Mouse (Mus musculus): ENCODE data around the gene Naaladl2. TPM values are rescaled to one million over a fixed set of nuclear protein-coding genes. Genes with fewer than 3 reads are reported as not detected.

The Naaladl2 gene
- polyA plus RNA-seq, 1 experiment from 2014 or later = 2.1 TPM

DNA sequence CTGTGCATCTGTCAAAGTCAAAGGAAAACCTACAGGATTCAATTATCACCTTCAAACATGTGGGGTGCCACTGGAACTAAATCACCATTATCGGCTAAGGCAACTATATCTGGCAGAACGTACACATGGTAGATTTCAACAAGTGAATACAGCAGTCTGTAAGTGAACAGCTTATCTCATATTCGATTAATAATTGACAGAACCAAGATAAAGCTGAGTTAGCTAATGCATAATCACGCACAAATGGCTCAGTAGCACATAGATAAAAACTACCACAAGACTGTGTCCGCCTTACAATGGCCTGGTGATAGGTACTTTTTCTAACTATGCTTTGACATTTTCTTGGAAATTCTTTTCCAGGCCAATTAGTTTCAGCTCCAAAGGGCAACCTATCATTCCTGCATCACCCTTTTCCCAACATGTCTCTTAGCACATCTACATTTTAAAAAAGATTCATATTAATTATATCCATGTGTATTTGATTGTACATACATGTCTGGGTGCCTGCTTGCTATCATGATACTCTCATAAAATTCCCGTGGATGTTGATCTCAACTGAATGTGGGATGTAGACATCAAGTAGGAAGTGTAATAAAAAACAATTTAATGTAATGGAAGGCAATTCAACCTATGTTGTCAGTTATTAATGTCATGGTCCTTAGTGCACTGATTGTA, 396.7 kb downstream of the Naaladl2 start:
- no peaks in the 10 kb centered on the region for H3K27me3 ChIP-seq (replicated peaks; ENCODE audit: insufficient read depth, low read length)
- ATAC-seq = no peak

DNA sequence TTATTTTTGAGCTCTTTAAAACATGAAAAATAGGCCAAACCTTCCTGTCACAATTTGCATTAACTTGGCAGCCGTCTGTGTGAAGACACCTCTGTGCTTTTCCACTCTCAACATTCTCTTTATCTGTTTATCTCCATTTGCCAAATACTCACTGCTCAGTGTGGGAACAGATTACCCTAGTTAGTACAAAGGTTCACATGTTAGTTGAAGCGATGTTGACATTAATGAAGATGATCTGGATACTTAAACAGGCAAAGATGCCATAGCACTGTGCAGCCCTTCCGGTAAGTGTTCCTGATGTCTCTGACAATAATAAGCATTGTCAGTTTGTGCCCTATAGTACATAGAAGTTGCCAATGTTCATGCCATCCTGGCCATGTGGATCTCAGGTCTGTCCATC, 400.1 kb downstream of the Naaladl2 start:
- TF ChIP-seq CTCF (IDR thresholded peaks at IDR 0.05) = no peak
- TF ChIP-seq EP300 (IDR thresholded peaks at IDR 0.05) = no peak
- no peak overlapping the region for H3K9ac ChIP-seq (replicated peaks; ENCODE audit: low read depth)
- no peaks in the 10 kb centered on the region for H3K27me3 ChIP-seq (replicated peaks; ENCODE audit: insufficient read depth, low read length)
- DNase-seq (ENCODE audit: low spot score) = no peak
- no peak overlapping the region for H3K4me2 ChIP-seq (replicated peaks; ENCODE audit: low read depth, low read length)
- H3K4me1 ChIP-seq (ENCODE audit: insufficient read depth, low read depth, low read length) = no peaks in the 10 kb centered on the region; the same call in 1 of the 2 replicates
- H3K36me3 ChIP-seq (ENCODE audit: insufficient read depth, low read length) = no peaks in the 10 kb centered on the region
- ATAC-seq = no peak
- H3K27ac ChIP-seq (ENCODE audit: low read length) = no peak overlapping the region
- H3K9me3 ChIP-seq (ENCODE audit: low read length) = no peaks in the 10 kb centered on the region
- H3K4me3 ChIP-seq (ENCODE audit: low read depth, low read length) = no peak overlapping the region
- 31% methylated on average over 3 of the region's 3 CpGs for WGBS

More for the DNA sequence above, 396.7 kb downstream of the Naaladl2 start:
- H3K4me1 ChIP-seq (ENCODE audit: insufficient read depth, low read depth, low read length) = no peaks in the 10 kb centered on the region; the same call in 1 of the 2 replicates
- TF ChIP-seq CTCF (IDR thresholded peaks at IDR 0.05) (no peak), EP300 (IDR thresholded peaks at IDR 0.05) (no peak)
- no peaks in the 10 kb centered on the region for H3K9me3 ChIP-seq (ENCODE audit: low read length)
- H3K27ac ChIP-seq (ENCODE audit: low read length) = no peak overlapping the region
- H3K36me3 ChIP-seq (ENCODE audit: insufficient read depth, low read length) = no peaks in the 10 kb centered on the region
- no peak overlapping the region for H3K9ac ChIP-seq (replicated peaks; ENCODE audit: low read depth)
- no peak overlapping the region for H3K4me3 ChIP-seq (ENCODE audit: low read depth, low read length)
- no peak overlapping the region for H3K4me2 ChIP-seq (replicated peaks; ENCODE audit: low read depth, low read length)
- 48% methylated on average over 6 of the region's 6 CpGs for WGBS
- no peak for DNase-seq (ENCODE audit: low spot score)

- TF ChIP-seq EP300 (IDR thresholded peaks at IDR 0.05) = no peak
- TF ChIP-seq CTCF (IDR thresholded peaks at IDR 0.05) = no peak
- H3K36me3 ChIP-seq (ENCODE audit: insufficient read depth, low read length) = no peaks in the 10 kb centered on the region
- no peak overlapping the region for H3K27ac ChIP-seq (ENCODE audit: low read length)
- WGBS = 42% methylated on average over 3 of the region's 3 CpGs
- no peaks in the 10 kb centered on the region for H3K27me3 ChIP-seq (replicated peaks; ENCODE audit: insufficient read depth, low read length)
- H3K4me3 ChIP-seq (ENCODE audit: low read depth, low read length) = no peak overlapping the region
- H3K9ac ChIP-seq (replicated peaks; ENCODE audit: low read depth) = no peak overlapping the region
- ATAC-seq = no peak
- no peak for DNase-seq (ENCODE audit: low spot score)
- H3K9me3 ChIP-seq (ENCODE audit: low read length) = no peaks in the 10 kb centered on the region
- H3K4me1 ChIP-seq (ENCODE audit: insufficient read depth, low read depth, low read length) = no peaks in the 10 kb centered on the region
- H3K4me2 ChIP-seq (replicated peaks; ENCODE audit: low read depth, low read length) = no peak overlapping the region
Measured at GRCm38 (mm10) chr3:24719181-24719749, 424.8 kb downstream of the Naaladl2 start.

DNA sequence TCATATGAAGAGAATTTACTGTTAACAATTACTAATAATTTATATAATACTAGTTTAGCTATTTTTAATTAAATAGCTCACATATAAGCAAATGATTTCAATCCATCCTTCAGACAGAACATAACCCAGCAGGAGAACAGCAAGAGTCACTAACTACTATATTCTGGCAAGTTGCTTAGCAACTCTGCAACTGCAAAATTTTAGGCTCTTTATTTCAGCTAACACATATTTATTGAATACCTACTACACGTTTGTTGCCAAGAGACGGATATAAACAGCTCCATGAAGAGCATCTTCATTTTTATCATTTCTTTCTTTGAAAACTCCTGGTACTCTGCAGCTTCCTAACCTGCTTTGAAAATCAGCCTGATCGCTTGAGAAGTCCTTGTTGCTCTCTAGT, 429.3 kb downstream of the Naaladl2 start:
- Histone ChIP-seq H3K4me1 (ENCODE audit: insufficient read depth, low read depth, low read length) (no peaks in the 10 kb centered on the region), H3K36me3 (ENCODE audit: insufficient read depth, low read length) (no peaks in the 10 kb centered on the region), H3K9ac (replicated peaks; ENCODE audit: low read depth) (no peak overlapping the region), H3K4me3 (ENCODE audit: low read depth, low read length) (no peak overlapping the region), H3K9me3 (ENCODE audit: low read length) (no peaks in the 10 kb centered on the region), H3K27ac (ENCODE audit: low read length) (no peak overlapping the region), H3K27me3 (replicated peaks; ENCODE audit: insufficient read depth, low read length) (no peaks in the 10 kb centered on the region), H3K4me2 (replicated peaks; ENCODE audit: low read depth, low read length) (no peak overlapping the region)
- ATAC-seq (no peak), DNase-seq (ENCODE audit: low spot score) (no peak)
- no peak for TF ChIP-seq EP300 (IDR thresholded peaks at IDR 0.05)
- no peak for TF ChIP-seq CTCF (IDR thresholded peaks at IDR 0.05)
- WGBS = 72% methylated on average over 3 of the region's 3 CpGs

DNA sequence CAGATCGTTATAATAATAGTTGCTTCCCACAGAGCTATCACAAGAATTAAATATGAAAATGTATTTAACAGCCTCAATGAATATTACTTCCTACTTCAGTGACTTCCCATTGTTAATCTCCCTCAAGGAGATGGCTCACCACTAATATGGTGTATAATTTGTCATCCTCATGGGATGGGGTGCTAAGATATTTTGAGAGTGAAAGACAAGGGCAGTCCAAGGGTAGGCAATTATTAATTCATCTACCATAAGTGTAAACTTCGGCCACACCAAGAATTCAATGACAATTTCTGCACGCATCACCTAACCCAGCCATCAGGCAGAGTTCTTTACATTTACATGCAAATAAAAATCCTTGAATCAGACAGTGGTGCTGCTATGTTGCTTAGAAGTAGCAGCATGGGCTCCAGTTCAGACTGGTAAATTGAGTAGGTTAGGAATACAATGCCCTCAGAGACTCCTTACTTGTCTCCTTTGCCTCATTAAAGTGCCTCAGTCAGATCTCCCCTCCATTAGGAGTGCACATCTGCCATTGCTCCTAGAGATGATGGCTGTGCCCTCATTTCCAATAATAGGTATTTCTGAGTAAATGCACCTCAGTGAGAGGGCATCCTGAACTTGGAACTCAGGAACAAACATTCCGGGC, 438.2 kb downstream of the Naaladl2 start:
- DNase-seq (ENCODE audit: low spot score) (no peak), ATAC-seq (no peak)
- WGBS = 79% methylated on average over 4 of the region's 4 CpGs
- Histone ChIP-seq H3K27me3 (replicated peaks; ENCODE audit: insufficient read depth, low read length) (no peaks in the 10 kb centered on the region), H3K36me3 (ENCODE audit: insufficient read depth, low read length) (no peaks in the 10 kb centered on the region), H3K9me3 (ENCODE audit: low read length) (no peaks in the 10 kb centered on the region), H3K4me3 (ENCODE audit: low read depth, low read length) (no peak overlapping the region), H3K4me2 (replicated peaks; ENCODE audit: low read depth, low read length) (no peak overlapping the region), H3K4me1 (ENCODE audit: insufficient read depth, low read depth, low read length) (no peaks in the 10 kb centered on the region), H3K9ac (replicated peaks; ENCODE audit: low read depth) (no peak overlapping the region), H3K27ac (ENCODE audit: low read length) (no peak overlapping the region)
- TF ChIP-seq CTCF (IDR thresholded peaks at IDR 0.05) (no peak), EP300 (IDR thresholded peaks at IDR 0.05) (no peak)

- no peak for TF ChIP-seq EP300 (IDR thresholded peaks at IDR 0.05)
- TF ChIP-seq CTCF (IDR thresholded peaks at IDR 0.05) = no peak
- WGBS = 65% methylated on average over 2 of the region's 2 CpGs
- no peak overlapping the region for H3K4me2 ChIP-seq (replicated peaks; ENCODE audit: low read depth, low read length)
- H3K4me3 ChIP-seq (ENCODE audit: low read depth, low read length) = no peak overlapping the region
- no peaks in the 10 kb centered on the region for H3K4me1 ChIP-seq (ENCODE audit: insufficient read depth, low read depth, low read length)
- DNase-seq (ENCODE audit: low spot score) (peak; percentile 49), ATAC-seq (peak; percentile 40; the same call in 1 of the 2 replicates)
- no peaks in the 10 kb centered on the region for H3K9me3 ChIP-seq (ENCODE audit: low read length)
- no peak overlapping the region for H3K27ac ChIP-seq (ENCODE audit: low read length)
- no peaks in the 10 kb centered on the region for H3K36me3 ChIP-seq (ENCODE audit: insufficient read depth, low read length)
- no peak overlapping the region for H3K9ac ChIP-seq (replicated peaks; ENCODE audit: low read depth)
- no peaks in the 10 kb centered on the region for H3K27me3 ChIP-seq (replicated peaks; ENCODE audit: insufficient read depth, low read length)
Measured at GRCm38 (mm10) chr3:24690162-24690915, 453.7 kb downstream of the Naaladl2 start.
